In genomic region chr13:58543066-58543465, GRCm38 (mm10) we compare ENCODE assay signal across 9 mouse cellular contexts.
DNase-seq lines count a peak whose midpoint lies in the region.
"Had no signal": no experiment of that assay in that cellular context is flagged by ENCODE, and none has a peak within 500 bp of the region (broad histone marks: within the 10 kb centered on the region; RNA-seq: fewer than 3 reads in every experiment).

No protein-coding gene starts in this region.

- DNase-seq in MEL-GATA-1-ER (ENCODE audit: extremely low read depth, low read depth), result peak; percentile 83
- DNase-seq in cerebellum, adult 8-10 months, result peak; percentile 42
- peak; percentile 43 to 83 for DNase-seq in frontal cortex, adult 2 months (ENCODE audit: extremely low spot score in 1 of 2, low spot score in 1 of 2)
- DNase-seq in hindbrain, embryonic 10.5 days (ENCODE audit: low spot score), result peak; percentile 86
- peak; percentile 47 for DNase-seq in layer of hippocampus, adult 9-11 months
- DNase-seq in lung, postnatal 10 days, result peak; percentile 87
- DNase-seq in retina, embryonic 14.5 days (ENCODE audit: low spot score), result peak; percentile 87
- DNase-seq in thymus, postnatal 4 days, result peak; percentile 83

- H3K27me3 ChIP-seq in hindbrain, embryonic 10.5 days (ENCODE audit: insufficient read depth, poor library complexity, severe bottlenecking), result peaks cover 4% of the 10 kb centered on the region; the same call in 1 of the 2 replicates

- H3K4me3 ChIP-seq in hindbrain, embryonic 10.5 days, result no peak overlapping the region

- H3K36me3 ChIP-seq in hindbrain, embryonic 10.5 days, result no peaks in the 10 kb centered on the region

- peaks cover 27% of the 10 kb centered on the region for H3K4me1 ChIP-seq in hindbrain, embryonic 10.5 days (replicated peaks)

- H3K9me3 ChIP-seq in hindbrain, embryonic 10.5 days, result no peaks in the 10 kb centered on the region

- H3K27ac ChIP-seq in hindbrain, embryonic 10.5 days, result no peak overlapping the region
- H3K27ac ChIP-seq: macrophage had no signal

- 46% methylated on average over 7 of the region's 7 CpGs for WGBS in hindbrain, embryonic 10.5 days
